Mouse (Mus musculus) kidney, adult 2 months (tissue): ENCODE results near the gene Gfod1.

Experiments used
- CTCF ChIP-seq: fragments of 200-500 bp; conservative IDR thresholded peaks from 2 replicates; pipeline ENCODE4 v1.5.1; 2011; ENCODE audit warnings: low read depth, mild to moderate bottlenecking, control low read depth, low read length, moderate library complexity, mixed read lengths; ENCODE audit not compliant: insufficient read depth, insufficient read length
- POLR2A ChIP-seq: fragments of 200-500 bp; IDR thresholded peaks from one replicate; pipeline ENCODE4 v1.6.1; 2011; ENCODE audit warnings: low read depth, low read length, control low read depth

GRCm38 (mm10) chr13:43209560-43209959, 94.4 kb downstream of the Gfod1 start:
- TF ChIP-seq CTCF (no peak), POLR2A (no peak)
